Mouse (Mus musculus): ENCODE results near the gene B3galt2.

Gene B3galt2

DNA sequence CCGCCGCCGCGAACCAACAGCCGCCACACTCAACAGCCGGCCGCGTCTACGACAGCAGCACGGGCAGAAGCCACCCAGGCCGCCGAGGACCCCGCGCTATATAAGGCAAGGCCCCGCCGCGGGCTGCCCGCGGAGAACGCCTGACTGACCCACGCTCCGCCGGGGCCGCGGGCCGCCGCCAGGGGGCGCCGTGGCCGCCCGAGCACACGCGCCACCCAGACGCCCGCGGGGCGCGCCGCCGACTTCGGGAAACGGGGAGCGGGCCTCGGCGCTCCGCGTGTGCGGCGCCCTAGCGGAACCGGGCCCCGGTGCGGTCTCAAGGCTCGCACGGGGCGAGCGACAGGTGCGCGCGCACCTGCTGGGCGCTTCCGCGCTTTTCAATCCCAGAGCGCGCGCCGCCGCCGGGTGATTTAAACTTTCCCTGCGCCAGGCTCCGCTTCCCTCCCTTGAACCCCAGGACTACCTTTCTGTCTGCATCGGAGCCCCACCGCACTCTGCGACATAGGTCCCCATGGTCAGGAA lies 62.3 kb downstream of the B3galt2 start, which contains the start of gene Cdc73:
TSS of gene Cdc73 (minus strand) at position 153 of the 522 bp plus-strand sequence.
- peak; percentile 92 for DNase-seq (ENCODE audit: low read depth, low spot score)

Measured in mesoderm, embryonic 11.5 days (tissue).